Mouse (Mus musculus): ENCODE measurements around the gene Twnk. TPM values are rescaled to one million over a fixed set of nuclear protein-coding genes. Genes with fewer than 3 reads are reported as not detected.

The Twnk gene
- polyA plus RNA-seq, 1 experiment = 0.17 TPM

DNA sequence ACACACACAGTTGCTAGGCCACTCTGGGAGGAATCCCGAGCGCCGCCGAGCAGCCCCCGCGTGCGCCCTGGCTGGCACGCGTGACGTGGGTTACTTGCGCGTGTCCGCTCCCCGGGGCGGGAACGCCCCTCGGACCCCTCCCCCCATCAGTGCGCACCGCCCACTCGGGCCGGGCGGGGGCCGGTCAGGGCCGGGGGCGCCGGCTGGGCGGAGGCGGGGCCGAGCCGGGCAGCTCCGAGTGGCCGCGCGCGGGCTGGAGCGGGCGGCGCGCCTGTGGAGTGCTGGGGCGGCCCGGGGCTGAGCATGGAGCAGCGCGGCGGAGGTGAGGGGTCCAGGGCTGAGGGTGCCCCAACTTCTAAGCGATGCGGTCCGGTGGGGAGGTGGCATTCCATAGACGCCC lies 12.4 kb downstream of the Twnk start:
- TF ChIP-seq GATA1 (IDR thresholded peaks at IDR 0.05; ENCODE audit: low read length) = no peak
- no peak for TF ChIP-seq TAL1 (IDR thresholded peaks at IDR 0.05; ENCODE audit: low read length)
- peaks cover 44% of the 10 kb centered on the region for H3K4me1 ChIP-seq (ENCODE audit: control insufficient read depth)
- H3K27me3 ChIP-seq (ENCODE audit: control insufficient read depth) = peaks cover 42% of the 10 kb centered on the region
- no peaks in the 10 kb centered on the region for H3K9me3 ChIP-seq (ENCODE audit: control insufficient read depth, low read length)
- H3K4me3 ChIP-seq (replicated peaks) = peak overlapping the region; percentile 59
- peaks cover 1% of the 10 kb centered on the region; the same call in 1 of the 2 replicates for H3K36me3 ChIP-seq (ENCODE audit: control insufficient read depth)

DNA sequence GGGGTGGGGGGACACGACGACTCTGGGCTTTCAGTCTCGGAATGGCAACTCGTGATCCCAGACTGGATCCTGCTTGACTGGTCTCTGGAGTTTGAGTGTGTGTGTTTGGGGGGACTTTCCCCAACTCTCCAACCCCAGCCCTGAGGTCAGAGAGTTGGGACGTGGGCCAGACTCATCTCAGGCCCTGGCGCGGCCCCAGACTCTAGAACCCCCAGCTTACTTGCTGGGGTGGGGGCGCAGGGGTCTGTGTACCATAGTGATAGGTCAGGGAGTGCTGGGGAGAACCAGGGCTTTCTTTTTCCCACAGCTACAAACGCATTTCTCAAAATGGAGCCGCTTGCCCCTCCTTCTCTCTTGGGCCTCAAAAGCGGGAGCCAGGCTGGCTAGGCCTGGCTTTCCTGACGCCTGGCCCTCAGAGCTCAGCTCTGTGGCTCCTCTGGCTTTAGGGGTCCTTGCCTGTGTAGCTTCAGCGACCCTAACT lies 12.9 kb downstream of the Twnk start:
- Histone ChIP-seq H3K36me3 (ENCODE audit: control insufficient read depth) (no peaks in the 10 kb centered on the region; the same call in 1 of the 2 replicates), H3K9me3 (ENCODE audit: control insufficient read depth, low read length) (no peaks in the 10 kb centered on the region), H3K4me3 (replicated peaks) (peak overlapping the region; percentile 59), H3K4me1 (ENCODE audit: control insufficient read depth) (peaks cover 44% of the 10 kb centered on the region), H3K27me3 (ENCODE audit: control insufficient read depth) (peaks cover 42% of the 10 kb centered on the region)
- TF ChIP-seq TAL1 (IDR thresholded peaks at IDR 0.05; ENCODE audit: low read length) = no peak
- no peak for TF ChIP-seq GATA1 (IDR thresholded peaks at IDR 0.05; ENCODE audit: low read length)

DNA sequence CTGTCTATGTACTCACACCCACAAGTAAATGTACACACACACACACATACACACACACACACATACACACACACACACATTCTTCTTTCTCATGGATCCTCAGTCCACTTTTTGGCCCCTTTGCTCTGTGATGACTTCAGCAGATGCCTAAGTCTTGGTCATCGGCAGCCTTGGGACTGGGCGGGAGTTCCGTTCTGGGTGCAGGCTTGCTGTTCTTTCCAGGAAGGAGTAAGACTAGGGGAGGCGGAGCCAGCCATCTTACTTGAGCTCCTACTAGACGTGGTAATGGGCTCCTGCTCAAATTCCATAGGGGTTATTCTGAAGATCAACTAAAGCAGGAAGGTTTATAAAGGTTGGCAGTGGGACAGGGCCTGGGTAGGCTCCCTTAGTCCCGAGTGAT lies 14.9 kb downstream of the Twnk start:
- Histone ChIP-seq H3K27me3 (ENCODE audit: control insufficient read depth) (peaks cover 36% of the 10 kb centered on the region), H3K4me1 (ENCODE audit: control insufficient read depth) (peaks cover 27% of the 10 kb centered on the region), H3K9me3 (ENCODE audit: control insufficient read depth, low read length) (no peaks in the 10 kb centered on the region), H3K36me3 (ENCODE audit: control insufficient read depth) (peaks cover 9% of the 10 kb centered on the region), H3K4me3 (replicated peaks) (no peak overlapping the region)
- no peak for TF ChIP-seq GATA1 (IDR thresholded peaks at IDR 0.05; ENCODE audit: low read length)
- TF ChIP-seq TAL1 (IDR thresholded peaks at IDR 0.05; ENCODE audit: low read length) = no peak

DNA sequence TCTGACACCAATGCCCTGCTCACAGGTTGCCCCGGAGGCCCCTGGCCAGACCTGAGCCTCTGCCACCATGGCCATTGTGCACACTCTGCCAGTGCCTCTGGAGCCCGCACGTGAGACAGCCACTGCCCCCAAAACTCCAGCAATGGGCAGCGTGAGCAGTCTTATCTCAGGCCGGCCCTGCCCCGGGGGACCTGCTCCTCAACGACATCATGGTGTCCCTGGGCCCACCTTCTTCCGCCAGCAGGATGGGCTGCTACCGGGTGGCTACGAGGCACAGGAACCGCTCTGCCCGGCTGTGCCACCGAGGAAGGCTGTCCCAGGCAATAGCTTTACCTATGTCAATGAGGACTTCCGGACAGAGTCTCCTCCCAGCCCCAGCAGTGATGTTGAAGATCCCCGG lies 15.9 kb downstream of the Twnk start:
- Histone ChIP-seq H3K4me3 (replicated peaks) (no peak overlapping the region), H3K36me3 (ENCODE audit: control insufficient read depth) (peaks cover 18% of the 10 kb centered on the region), H3K4me1 (ENCODE audit: control insufficient read depth) (peaks cover 17% of the 10 kb centered on the region), H3K27me3 (ENCODE audit: control insufficient read depth) (peaks cover 26% of the 10 kb centered on the region), H3K9me3 (ENCODE audit: control insufficient read depth, low read length) (no peaks in the 10 kb centered on the region)
- TF ChIP-seq GATA1 (IDR thresholded peaks at IDR 0.05; ENCODE audit: low read length) (no peak), TAL1 (IDR thresholded peaks at IDR 0.05; ENCODE audit: low read length) (no peak)

DNA sequence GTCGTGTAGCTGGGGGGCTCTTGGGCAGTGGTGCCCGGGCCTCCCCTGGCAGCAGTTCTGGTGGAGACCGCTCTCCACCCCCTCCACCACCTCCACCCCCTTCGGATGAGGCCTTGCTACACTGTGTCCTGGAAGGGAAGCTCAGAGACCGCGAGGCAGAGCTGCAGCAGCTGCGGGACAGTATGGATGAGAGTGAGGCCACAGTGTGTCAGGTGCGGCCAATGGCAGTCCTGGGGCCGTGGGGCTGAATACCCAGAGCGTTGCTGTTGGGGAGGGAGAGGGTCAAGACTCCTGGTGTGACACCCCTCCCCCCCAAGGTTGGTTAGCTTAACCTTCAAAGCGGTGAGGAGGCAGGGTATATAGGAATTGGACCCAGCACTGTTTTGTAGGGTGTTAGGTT lies 18.5 kb downstream of the Twnk start:
- H3K36me3 ChIP-seq (ENCODE audit: control insufficient read depth) = peaks cover 24% of the 10 kb centered on the region
- H3K4me3 ChIP-seq (replicated peaks) = no peak overlapping the region
- H3K27me3 ChIP-seq (ENCODE audit: control insufficient read depth) = peaks cover under 1% of the 10 kb centered on the region; the same call in 1 of the 2 replicates
- TF ChIP-seq TAL1 (IDR thresholded peaks at IDR 0.05; ENCODE audit: low read length) (no peak), GATA1 (IDR thresholded peaks at IDR 0.05; ENCODE audit: low read length) (no peak)
- H3K4me1 ChIP-seq (ENCODE audit: control insufficient read depth) = no peaks in the 10 kb centered on the region; the same call in 1 of the 2 replicates
- H3K9me3 ChIP-seq (ENCODE audit: control insufficient read depth, low read length) = no peaks in the 10 kb centered on the region

DNA sequence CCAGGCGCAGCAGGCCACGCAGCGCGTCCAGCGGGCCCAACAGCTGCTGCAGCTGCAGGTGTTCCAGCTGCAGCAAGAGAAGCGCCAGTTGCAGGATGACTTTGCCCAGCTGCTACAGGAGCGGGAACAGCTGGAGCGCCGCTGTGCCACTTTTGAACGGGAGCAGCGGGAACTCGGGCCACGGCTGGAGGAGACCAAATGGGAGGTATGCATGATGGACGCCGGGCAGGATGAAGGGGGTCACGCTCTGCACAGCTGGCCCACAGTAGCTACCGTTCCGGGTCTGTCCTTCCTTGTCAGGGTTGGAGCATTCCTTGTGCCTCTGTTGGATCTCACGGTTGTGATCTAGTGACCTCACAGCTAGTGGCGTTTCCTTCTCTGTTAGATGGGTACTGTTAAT lies 19.3 kb downstream of the Twnk start:
- H3K36me3 ChIP-seq (ENCODE audit: control insufficient read depth) = peaks cover 24% of the 10 kb centered on the region

DNA sequence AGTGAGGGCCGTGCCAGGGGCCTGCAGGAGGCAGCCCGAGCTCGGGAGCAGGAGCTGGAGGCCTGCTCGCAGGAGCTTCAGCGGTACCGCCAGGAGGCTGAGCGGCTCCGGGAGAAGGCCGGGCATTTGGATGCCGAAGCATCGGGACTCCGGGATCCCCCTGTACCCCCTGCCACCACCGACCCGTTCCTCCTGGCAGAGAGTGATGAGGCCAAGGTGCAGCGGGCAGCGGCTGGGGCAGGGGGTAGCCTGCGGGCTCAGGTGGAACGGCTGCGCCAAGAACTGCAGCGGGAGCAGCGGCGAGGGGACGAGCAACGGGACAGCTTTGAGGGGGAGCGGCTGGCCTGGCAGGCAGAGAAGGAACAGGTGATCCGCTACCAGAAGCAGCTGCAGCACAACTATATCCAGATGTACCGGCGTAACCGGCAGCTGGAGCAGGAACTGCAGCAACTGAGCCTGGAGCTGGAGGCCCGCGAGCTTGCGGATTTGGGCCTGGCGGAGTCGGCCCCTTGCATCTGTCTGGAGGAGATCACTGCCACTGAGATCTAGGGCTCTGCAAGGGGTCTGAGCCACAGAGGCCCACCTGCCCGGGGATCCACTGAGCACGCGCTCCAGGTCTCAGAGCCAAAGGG lies 20.6 kb downstream of the Twnk start:
- Histone ChIP-seq H3K4me1 (ENCODE audit: control insufficient read depth) (peaks cover 8% of the 10 kb centered on the region), H3K9me3 (ENCODE audit: control insufficient read depth, low read length) (no peaks in the 10 kb centered on the region), H3K36me3 (ENCODE audit: control insufficient read depth) (peaks cover 24% of the 10 kb centered on the region)

More for the DNA sequence above, 19.3 kb downstream of the Twnk start:
- H3K4me3 ChIP-seq (replicated peaks) = no peak overlapping the region
- H3K4me1 ChIP-seq (ENCODE audit: control insufficient read depth) = no peaks in the 10 kb centered on the region; the same call in 1 of the 2 replicates
- no peaks in the 10 kb centered on the region for H3K9me3 ChIP-seq (ENCODE audit: control insufficient read depth, low read length)
- TF ChIP-seq GATA1 (IDR thresholded peaks at IDR 0.05; ENCODE audit: low read length) = no peak
- no peak for TF ChIP-seq TAL1 (IDR thresholded peaks at IDR 0.05; ENCODE audit: low read length)
- no peaks in the 10 kb centered on the region for H3K27me3 ChIP-seq (ENCODE audit: control insufficient read depth)

DNA sequence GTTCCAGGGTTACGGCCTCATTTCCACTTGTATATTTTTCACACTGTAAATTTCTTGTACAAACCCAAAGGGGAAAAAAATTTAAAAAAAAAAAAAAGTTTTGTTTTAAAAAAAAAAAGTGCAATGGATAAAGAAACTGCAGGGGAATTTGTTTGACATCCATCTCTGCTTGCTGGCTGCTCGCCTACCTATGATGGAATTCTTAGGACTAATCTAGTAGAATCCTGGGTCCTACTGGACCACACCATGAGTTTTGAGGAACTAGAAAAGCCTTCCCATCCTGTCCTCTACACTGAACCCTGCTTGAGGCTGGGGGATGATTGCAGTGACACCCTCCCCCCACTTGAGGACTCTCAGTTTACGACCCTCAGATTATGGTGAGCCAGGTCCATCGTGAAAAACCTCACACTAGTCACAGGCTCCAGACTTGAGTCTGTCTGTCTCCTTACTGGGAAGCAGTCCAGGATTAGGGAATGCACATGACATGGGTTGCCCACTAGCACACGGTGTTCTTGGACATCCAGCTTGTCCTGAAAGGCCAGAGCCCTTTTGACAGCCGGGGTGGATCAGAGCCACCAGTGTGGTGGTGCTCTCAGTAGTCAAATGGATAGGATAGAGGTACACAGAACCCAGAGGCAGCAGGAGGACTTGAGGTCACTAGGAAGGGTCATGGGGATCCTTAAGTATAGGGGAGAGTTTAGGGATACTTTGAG lies 21.7 kb downstream of the Twnk start:
- Histone ChIP-seq H3K9me3 (ENCODE audit: control insufficient read depth, low read length) (no peaks in the 10 kb centered on the region), H3K36me3 (ENCODE audit: control insufficient read depth) (peaks cover 24% of the 10 kb centered on the region), H3K4me1 (ENCODE audit: control insufficient read depth) (peaks cover 8% of the 10 kb centered on the region), H3K4me3 (replicated peaks) (no peak overlapping the region), H3K27me3 (ENCODE audit: control insufficient read depth) (no peaks in the 10 kb centered on the region)
- TF ChIP-seq TAL1 (IDR thresholded peaks at IDR 0.05; ENCODE audit: low read length) (no peak), GATA1 (IDR thresholded peaks at IDR 0.05; ENCODE audit: low read length) (no peak)

More for the DNA sequence above, 20.6 kb downstream of the Twnk start:
- no peak overlapping the region for H3K4me3 ChIP-seq (replicated peaks)
- TF ChIP-seq TAL1 (IDR thresholded peaks at IDR 0.05; ENCODE audit: low read length) (no peak), GATA1 (IDR thresholded peaks at IDR 0.05; ENCODE audit: low read length) (no peak)
- H3K27me3 ChIP-seq (ENCODE audit: control insufficient read depth) = no peaks in the 10 kb centered on the region

DNA sequence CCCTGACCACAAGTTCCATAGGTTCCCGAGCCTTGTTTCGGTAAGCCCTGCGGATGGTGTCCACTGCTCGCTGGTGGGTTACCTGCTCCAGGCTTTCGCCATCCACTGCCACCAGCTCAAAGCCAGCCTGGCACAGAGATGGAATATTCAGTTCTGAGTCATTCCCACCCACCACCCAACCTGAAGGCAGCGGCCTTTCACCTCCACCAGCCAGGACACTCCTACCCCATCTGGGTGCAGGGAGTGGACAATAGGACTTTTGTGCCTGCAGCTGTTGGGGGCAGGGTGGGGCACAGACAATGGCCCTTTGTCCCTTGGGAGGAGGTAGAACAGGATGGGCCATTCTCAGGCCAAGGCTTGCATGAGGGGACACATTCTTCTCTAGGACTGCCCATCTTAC lies 22.4 kb downstream of the Twnk start:
- Histone ChIP-seq H3K4me1 (ENCODE audit: control insufficient read depth) (peaks cover 8% of the 10 kb centered on the region), H3K4me3 (replicated peaks) (no peak overlapping the region), H3K9me3 (ENCODE audit: control insufficient read depth, low read length) (no peaks in the 10 kb centered on the region), H3K36me3 (ENCODE audit: control insufficient read depth) (peaks cover 24% of the 10 kb centered on the region), H3K27me3 (ENCODE audit: control insufficient read depth) (no peaks in the 10 kb centered on the region)
- TF ChIP-seq TAL1 (IDR thresholded peaks at IDR 0.05; ENCODE audit: low read length) = no peak

Measured in erythroblast, embryonic 14.5 days (primary cell).